Mouse (Mus musculus) B cell, adult (primary cell): ENCODE measurements around the gene Lyrm2. TPM values are rescaled to one million over a fixed set of nuclear protein-coding genes. Genes with fewer than 3 reads are reported as not detected.

Experiments
- total RNA-seq: library from RNA; stranded (reverse); gene quantifications from 4 replicates; pipeline ENCODE4 v1.2.4, GENCODE M21; 2023; ENCODE audit not compliant: inconsistent age

The Lyrm2 gene
- total RNA-seq, result 22.5 to 34.2 TPM (median 32.1 TPM) in 4 replicates

GRCm38 (mm10) chr4:32799966-32800576 lies at the start of gene Lyrm2:
TSS of gene Lyrm2 (plus strand) at chr4:32800253.

Other genes with a start within 250 kb of the Lyrm2 start
- gene Gja10, start 197.5 kb upstream of the Lyrm2 start, total RNA-seq, result 0.27 TPM in 1 of 4 replicates, not detected in the others
- gene Casp8ap2, start 184.8 kb upstream of the Lyrm2 start, total RNA-seq, result 19.5 to 26.0 TPM (median 23.2 TPM) in 4 replicates
- 74.5 to 101 TPM (median 78.8 TPM) in 4 replicates for gene Mdn1, start 143.1 kb upstream of the Lyrm2 start, total RNA-seq
- gene Ankrd6, start 150.6 kb downstream of the Lyrm2 start, total RNA-seq, result 0.72 to 1.3 TPM (median 1.1 TPM) in 4 replicates
- 2.9 to 3.7 TPM (median 3.5 TPM) in 4 replicates for gene Rragd, start 182.8 kb downstream of the Lyrm2 start, total RNA-seq
- 95.1 to 108 TPM (median 101 TPM) in 4 replicates for gene Ube2j1, start 231.2 kb downstream of the Lyrm2 start, total RNA-seq